In genomic region chr15:12218583-12219382, GRCm38 (mm10) we compare ENCODE assay signal across 32 mouse cellular contexts. TPM values are rescaled to one million over a fixed set of nuclear protein-coding genes. Genes with fewer than 3 reads are reported as not detected.
DNase-seq lines count a peak whose midpoint lies in the region; ATAC-seq and TF ChIP-seq lines count a peak whose summit lies in the region.
"Had no signal": no experiment of that assay in that cellular context is flagged by ENCODE, and none has a peak within 500 bp of the region (broad histone marks: within the 10 kb centered on the region; RNA-seq: fewer than 3 reads in every experiment).

No protein-coding gene starts in this region.

- 63% methylated on average over 11 of the region's 11 CpGs for WGBS in kidney, adult 2 months
- 86% methylated on average over 11 of the region's 11 CpGs for WGBS in kidney, embryonic 14.5 days
- 65% methylated on average over 11 of the region's 11 CpGs for WGBS in lung, embryonic 16.5 days
- WGBS in stomach, embryonic 15.5 days, result 79% methylated on average over 11 of the region's 11 CpGs
- 77% methylated on average over 11 of the region's 11 CpGs for WGBS in stomach, postnatal 0 days
- WGBS in hindbrain, embryonic 12.5 days, result 91% methylated on average over 11 of the region's 11 CpGs
- WGBS in hindbrain, embryonic 14.5 days, result 92% methylated on average over 11 of the region's 11 CpGs

- no peak overlapping the region for H3K9ac ChIP-seq in kidney, embryonic 14.5 days (ENCODE audit: low read depth, low read length)
- H3K9ac ChIP-seq in lung, embryonic 16.5 days (ENCODE audit: low read length), result no peak overlapping the region
- H3K9ac ChIP-seq in stomach, embryonic 15.5 days, result no peak overlapping the region
- H3K9ac ChIP-seq in stomach, postnatal 0 days (ENCODE audit: low read length), result no peak overlapping the region
- H3K9ac ChIP-seq in hindbrain, embryonic 12.5 days, result no peak overlapping the region
- H3K9ac ChIP-seq in hindbrain, embryonic 14.5 days, result no peak overlapping the region
- H3K9ac ChIP-seq: embryonic facial prominence, embryonic 13.5 days; forebrain, embryonic 15.5 days; heart, embryonic 13.5 days; liver, embryonic 14.5 days; lung, embryonic 15.5 days had no signal

- TF ChIP-seq EP300 in stomach, postnatal 0 days (optimal IDR thresholded peaks at IDR 0.05), result no peak

- no peaks in the 10 kb centered on the region for H3K27me3 ChIP-seq in kidney, adult 2 months (replicated peaks; ENCODE audit: control insufficient read depth, insufficient read depth, low read length)
- no peaks in the 10 kb centered on the region for H3K27me3 ChIP-seq in kidney, embryonic 14.5 days (ENCODE audit: control insufficient read depth, insufficient read depth, low read length)
- no peaks in the 10 kb centered on the region for H3K27me3 ChIP-seq in lung, embryonic 16.5 days (ENCODE audit: control insufficient read depth, insufficient read depth, low read depth, low read length)
- no peaks in the 10 kb centered on the region for H3K27me3 ChIP-seq in stomach, embryonic 15.5 days (replicated peaks)
- H3K27me3 ChIP-seq in stomach, postnatal 0 days (ENCODE audit: control insufficient read depth, insufficient read depth, low read length), result no peaks in the 10 kb centered on the region
- no peaks in the 10 kb centered on the region for H3K27me3 ChIP-seq in hindbrain, embryonic 12.5 days
- no peaks in the 10 kb centered on the region for H3K27me3 ChIP-seq in hindbrain, embryonic 14.5 days (ENCODE audit: control insufficient read depth, insufficient read depth, low read length)
- H3K27me3 ChIP-seq: embryonic facial prominence, embryonic 13.5 days; forebrain, embryonic 15.5 days; heart, embryonic 13.5 days; lung, embryonic 15.5 days; Patski had no signal

- TF ChIP-seq POLR2A in kidney, adult 2 months (IDR thresholded peaks at IDR 0.05; ENCODE audit: low read depth, low read length), result no peak

- no peak overlapping the region for H3K4me3 ChIP-seq in kidney, adult 2 months (ENCODE audit: insufficient read depth, low read depth, low read length)
- H3K4me3 ChIP-seq in kidney, embryonic 14.5 days (ENCODE audit: low read length), result no peak overlapping the region
- no peak overlapping the region for H3K4me3 ChIP-seq in lung, embryonic 16.5 days (ENCODE audit: low read length)
- no peak overlapping the region for H3K4me3 ChIP-seq in stomach, embryonic 15.5 days (replicated peaks)
- H3K4me3 ChIP-seq in stomach, postnatal 0 days (ENCODE audit: low read depth, low read length), result no peak overlapping the region
- H3K4me3 ChIP-seq in hindbrain, embryonic 12.5 days, result no peak overlapping the region
- H3K4me3 ChIP-seq in hindbrain, embryonic 14.5 days (replicated peaks; ENCODE audit: low read length), result no peak overlapping the region
- H3K4me3 ChIP-seq: embryonic facial prominence, embryonic 13.5 days; forebrain, embryonic 10.5 days; forebrain, embryonic 15.5 days; gastrocnemius, adult 2 months; heart, adult 2 months; heart, embryonic 13.5 days; lung, embryonic 15.5 days had no signal

- no peaks in the 10 kb centered on the region for H3K36me3 ChIP-seq in kidney, adult 2 months (ENCODE audit: control insufficient read depth, insufficient read depth, low read length)
- H3K36me3 ChIP-seq in kidney, embryonic 14.5 days (ENCODE audit: control insufficient read depth, insufficient read depth, low read length), result no peaks in the 10 kb centered on the region
- no peaks in the 10 kb centered on the region for H3K36me3 ChIP-seq in lung, embryonic 16.5 days (ENCODE audit: control insufficient read depth, insufficient read depth, low read length)
- H3K36me3 ChIP-seq in stomach, embryonic 15.5 days, result no peaks in the 10 kb centered on the region
- no peaks in the 10 kb centered on the region for H3K36me3 ChIP-seq in stomach, postnatal 0 days (ENCODE audit: control insufficient read depth, insufficient read depth, low read length)
- H3K36me3 ChIP-seq in hindbrain, embryonic 12.5 days, result no peaks in the 10 kb centered on the region
- no peaks in the 10 kb centered on the region for H3K36me3 ChIP-seq in hindbrain, embryonic 14.5 days (replicated peaks; ENCODE audit: control insufficient read depth, insufficient read depth)
- H3K36me3 ChIP-seq: embryonic facial prominence, embryonic 13.5 days; forebrain, embryonic 10.5 days; forebrain, embryonic 15.5 days; heart, embryonic 13.5 days; lung, embryonic 15.5 days had no signal

- peaks cover 45% of the 10 kb centered on the region for H3K4me1 ChIP-seq in kidney, adult 2 months (ENCODE audit: control insufficient read depth, insufficient read depth, low read length)
- H3K4me1 ChIP-seq in kidney, embryonic 14.5 days (ENCODE audit: control insufficient read depth, insufficient read depth, low read length), result peaks cover 4% of the 10 kb centered on the region; the same call in 1 of the 2 replicates
- peaks cover 22% of the 10 kb centered on the region for H3K4me1 ChIP-seq in lung, embryonic 16.5 days (replicated peaks; ENCODE audit: control insufficient read depth, insufficient read depth, low read length)
- H3K4me1 ChIP-seq in stomach, embryonic 15.5 days, result peaks cover 17% of the 10 kb centered on the region
- H3K4me1 ChIP-seq in stomach, postnatal 0 days (replicated peaks; ENCODE audit: control insufficient read depth, insufficient read depth), result peaks cover 5% of the 10 kb centered on the region; the same call in 1 of the 2 replicates
- H3K4me1 ChIP-seq in hindbrain, embryonic 12.5 days, result peaks cover 49% of the 10 kb centered on the region
- peaks cover 19% of the 10 kb centered on the region; the same call in 1 of the 2 replicates for H3K4me1 ChIP-seq in hindbrain, embryonic 14.5 days (replicated peaks; ENCODE audit: control insufficient read depth, insufficient read depth, low read length)

- DNase-seq in kidney, adult 2 months, result peak; percentile 59
- no peak for DNase-seq in lung, postnatal 14 days
- no peak for DNase-seq in stomach, postnatal 0 days (ENCODE audit: low spot score)
- no peak for DNase-seq in hindbrain, embryonic 14.5 days (ENCODE audit: low spot score)
- DNase-seq: adrenal gland, postnatal 10 days; cerebellum, adult 11 months; cerebellum, adult 9-11 months; gastrocnemius, adult 2 months; gastrocnemius, postnatal 36 days; heart, adult 2 months; heart, postnatal 10 days; kidney, adult 11 months; kidney, postnatal 4 days; layer of hippocampus, adult 9-11 months; liver; midbrain, embryonic 14.5 days; retina, postnatal 1 day; right cerebral cortex, postnatal 14 days; thymus, adult 18-20 months; thymus, postnatal 25 days had no signal

- no peak for TF ChIP-seq CTCF in kidney, adult 2 months (conservative IDR thresholded peaks at IDR 0.05; ENCODE audit: insufficient read depth, insufficient read length, low read depth, low read length)
- TF ChIP-seq CTCF in stomach, postnatal 0 days (IDR thresholded peaks at IDR 0.05; ENCODE audit: low read depth), result no peak

- H3K27ac ChIP-seq in kidney, adult 2 months (ENCODE audit: insufficient read depth, low read depth, low read length), result no peak overlapping the region
- no peak overlapping the region for H3K27ac ChIP-seq in kidney, embryonic 14.5 days (ENCODE audit: low read depth, low read length)
- 0 out of 2 replicates have a peak overlapping the region, but pooled peaks have one; percentile 2 for H3K27ac ChIP-seq in lung, embryonic 16.5 days (ENCODE audit: low read length)
- H3K27ac ChIP-seq in stomach, embryonic 15.5 days, result 0 out of 2 replicates have a peak overlapping the region, but pooled peaks have one; percentile 21
- no peak overlapping the region for H3K27ac ChIP-seq in stomach, postnatal 0 days (replicated peaks)
- H3K27ac ChIP-seq in hindbrain, embryonic 12.5 days, result no peak overlapping the region
- no peak overlapping the region for H3K27ac ChIP-seq in hindbrain, embryonic 14.5 days
- H3K27ac ChIP-seq: embryonic facial prominence, embryonic 13.5 days; forebrain, embryonic 15.5 days; gastrocnemius, adult 2 months; heart, adult 2 months; liver, embryonic 14.5 days; lung, embryonic 15.5 days had no signal

- no peak overlapping the region for H3K4me2 ChIP-seq in kidney, embryonic 14.5 days (replicated peaks; ENCODE audit: low read depth, low read length)
- H3K4me2 ChIP-seq in lung, embryonic 16.5 days (ENCODE audit: low read depth, low read length), result no peak overlapping the region
- H3K4me2 ChIP-seq in stomach, embryonic 15.5 days, result no peak overlapping the region; the same call in 1 of the 2 replicates
- H3K4me2 ChIP-seq in stomach, postnatal 0 days (replicated peaks; ENCODE audit: low read depth), result no peak overlapping the region
- no peak overlapping the region for H3K4me2 ChIP-seq in hindbrain, embryonic 12.5 days (replicated peaks)
- no peak overlapping the region for H3K4me2 ChIP-seq in hindbrain, embryonic 14.5 days (replicated peaks)
- H3K4me2 ChIP-seq: embryonic facial prominence, embryonic 13.5 days; forebrain, embryonic 15.5 days; heart, embryonic 13.5 days; lung, embryonic 15.5 days had no signal

- no peaks in the 10 kb centered on the region for H3K9me3 ChIP-seq in kidney, embryonic 14.5 days (ENCODE audit: control insufficient read depth, low read length)
- H3K9me3 ChIP-seq in lung, embryonic 16.5 days (ENCODE audit: control insufficient read depth, low read length), result no peaks in the 10 kb centered on the region
- H3K9me3 ChIP-seq in stomach, embryonic 15.5 days, result no peaks in the 10 kb centered on the region
- no peaks in the 10 kb centered on the region for H3K9me3 ChIP-seq in stomach, postnatal 0 days (ENCODE audit: control insufficient read depth, low read length)
- H3K9me3 ChIP-seq in hindbrain, embryonic 12.5 days (replicated peaks), result no peaks in the 10 kb centered on the region
- H3K9me3 ChIP-seq in hindbrain, embryonic 14.5 days (ENCODE audit: control insufficient read depth, low read length), result no peaks in the 10 kb centered on the region
- H3K9me3 ChIP-seq: embryonic facial prominence, embryonic 13.5 days; forebrain, embryonic 10.5 days; forebrain, embryonic 15.5 days; heart, embryonic 13.5 days; lung, embryonic 15.5 days had no signal

- no peak for ATAC-seq in kidney, embryonic 14.5 days (ENCODE audit: low FRiP score, low TSS enrichment)
- ATAC-seq in lung, embryonic 16.5 days (ENCODE audit: low read depth), result peak; percentile 57
- no peak for ATAC-seq in stomach, embryonic 15.5 days (ENCODE audit: insufficient read depth, low FRiP score, low read depth)
- ATAC-seq in stomach, postnatal 0 days (ENCODE audit: low FRiP score, low TSS enrichment), result no peak
- ATAC-seq in hindbrain, embryonic 12.5 days (ENCODE audit: low FRiP score), result no peak
- no peak for ATAC-seq in hindbrain, embryonic 14.5 days (ENCODE audit: low FRiP score)
- ATAC-seq: forebrain, embryonic 15.5 days; hindbrain, embryonic 16.5 days; Patski had no signal

RNA-seq across cellular contexts. Expression of gene Mtmr12, which starts 14.0 kb away (rescaled TPM):
- 27.3 and 28.1 TPM in 2 replicates for polyA plus RNA-seq in kidney, adult 2 months (2012; rRNA removed)
- polyA plus RNA-seq in kidney, embryonic 14.5 days (2014; fragmentation: Nextera tagmentation; extraction: Ambion mirVana), result 10.6 and 25.4 TPM in 2 replicates
- polyA plus RNA-seq in lung, embryonic 16.5 days (2015; fragmentation: Nextera tagmentation; extraction: Ambion mirVana), result 19.7 and 21.1 TPM in 2 replicates
- 14.9 and 18.8 TPM in 2 replicates for polyA plus RNA-seq in stomach, embryonic 15.5 days (2015; fragmentation: Nextera tagmentation; extraction: Ambion mirVana)
- polyA plus RNA-seq in stomach, postnatal 0 days (2015; fragmentation: Nextera tagmentation; extraction: Ambion mirVana), result 6.8 and 7.3 TPM in 2 replicates
- polyA plus RNA-seq in hindbrain, embryonic 12.5 days (2016; fragmentation: Nextera tagmentation; extraction: Ambion mirVana), result 16.5 and 16.6 TPM in 2 replicates
- polyA plus RNA-seq in hindbrain, embryonic 14.5 days (2014; fragmentation: Nextera tagmentation; extraction: Ambion mirVana), result 7.9 and 11.7 TPM in 2 replicates

Comparison
In these comparisons a context has a peak if more than half of its experiments do, and no peak if none do; other contexts are left out.
1. H3K27ac ChIP-seq: peak in lung, embryonic 16.5 days (single experiment) and stomach, embryonic 15.5 days (single experiment); none in kidney, adult 2 months (single experiment), kidney, embryonic 14.5 days (single experiment), stomach, postnatal 0 days (single experiment), hindbrain, embryonic 12.5 days (single experiment) and hindbrain, embryonic 14.5 days (single experiment).